Mouse (Mus musculus) adrenal gland, postnatal 36 days (tissue): Measurements from ENCODE around the gene Ppig. TPM values are rescaled to one million over a fixed set of nuclear protein-coding genes. Genes with fewer than 3 reads are reported as not detected.
A peak's percentile ranks its signal among the peaks of the same experiment; 100 is the strongest.

Experiments
- DNase-seq, 2 experiments: peaks; one replicate each; pipeline ENCODE4 v3.0.0; 2021; ENCODE audit warnings: mixed read lengths in 1 of 2
- total RNA-seq, 2 experiments: library from RNA; stranded (reverse); gene quantifications; 2 replicates each; pipeline ENCODE4 v1.2.3; 2021

Gene Ppig
- total RNA-seq, 2 experiments from 2014 or later, result 68.8 to 70.1 TPM

GRCm38 (mm10) chr2:69763340-69763739, 41.0 kb downstream of the Ppig start:
- DNase-seq, result no peak

GRCm38 (mm10) chr2:69764716-69765115, 42.4 kb downstream of the Ppig start:
- no peak for DNase-seq

GRCm38 (mm10) chr2:69773331-69773730, 51.0 kb downstream of the Ppig start:
- DNase-seq, result no peak

GRCm38 (mm10) chr2:69777985-69778835, 55.9 kb downstream of the Ppig start:
- DNase-seq, result no peak

GRCm38 (mm10) chr2:69778836-69779177, 56.5 kb downstream of the Ppig start:
- peak; percentile 20 to 21 for DNase-seq

- DNase-seq, result no peak
Observed at GRCm38 (mm10) chr2:69788974-69789373, 66.6 kb downstream of the Ppig start.

- peak; percentile 99 to 100 for DNase-seq
Observed at GRCm38 (mm10) chr2:69789429-69790069, 67.2 kb downstream of the Ppig start, which contains the start of the genes Ccdc173 and Phospho2. TSS of gene Ccdc173 (minus strand) at chr2:69789575. TSS of gene Phospho2 (plus strand) at chr2:69789623.

- DNase-seq, result peak; percentile 89 to 90
Observed at GRCm38 (mm10) chr2:69790285-69790684, 67.9 kb downstream of the Ppig start.

- DNase-seq, result no peak
Observed at GRCm38 (mm10) chr2:69790722-69791121, 68.4 kb downstream of the Ppig start.

GRCm38 (mm10) chr2:69802911-69803312, 80.6 kb downstream of the Ppig start:
- peak; percentile 88 to 93 for DNase-seq

Other genes starting within 250 kb of the Ppig start
- gene Lrp2, start 136.5 kb upstream of the Ppig start, total RNA-seq, result under 1 TPM; 0.43 to 0.53 TPM
- gene Bbs5, start 75.4 kb upstream of the Ppig start, total RNA-seq, result 10 to 100 TPM in 1 of 2 experiments, 1 to 10 TPM in 1; 8.7 to 10.0 TPM
- under 1 TPM; 0.23 to 0.36 TPM for gene Klhl41, start 52.4 kb upstream of the Ppig start, total RNA-seq
- 10 to 100 TPM; 22.3 to 24.9 TPM for gene Fastkd1, start 9.0 kb upstream of the Ppig start, total RNA-seq
- gene Ccdc173, start 67.0 kb downstream of the Ppig start, total RNA-seq, result 1 to 10 TPM; 1.3 to 2.0 TPM
- 10 to 100 TPM; 22.9 to 26.0 TPM for gene Phospho2, start 67.1 kb downstream of the Ppig start, total RNA-seq
- 10 to 100 TPM in 1 of 2 experiments, 1 to 10 TPM in 1; 9.1 to 12.5 TPM for gene Klhl23, start 99.4 kb downstream of the Ppig start, total RNA-seq
- gene Ssb, start 139.0 kb downstream of the Ppig start, total RNA-seq, result 100 to 1,000 TPM; 175 to 188 TPM
- gene Mettl5, start 163.1 kb downstream of the Ppig start, total RNA-seq, result 10 to 100 TPM; 16.2 to 23.6 TPM
- 10 to 100 TPM; 79.7 to 94.1 TPM for gene Ubr3, start 174.7 kb downstream of the Ppig start, total RNA-seq